Mouse (Mus musculus) bone marrow, adult 2 months (tissue): Measurements from ENCODE around the gene Atg4d.

Experiments
- CTCF ChIP-seq: fragments of 200-500 bp; IDR thresholded peaks from 2 replicates; pipeline ENCODE4 v1.5.1; 2011; ENCODE audit warnings: low read length, control low read depth; ENCODE audit not compliant: control insufficient read depth, insufficient read depth
- POLR2A ChIP-seq: fragments of 200-500 bp; IDR thresholded peaks from 2 replicates; pipeline ENCODE4 v1.6.1; 2011; ENCODE audit warnings: low read depth, mild to moderate bottlenecking, control low read depth, low read length, borderline replicate concordance; ENCODE audit not compliant: control insufficient read depth

DNA sequence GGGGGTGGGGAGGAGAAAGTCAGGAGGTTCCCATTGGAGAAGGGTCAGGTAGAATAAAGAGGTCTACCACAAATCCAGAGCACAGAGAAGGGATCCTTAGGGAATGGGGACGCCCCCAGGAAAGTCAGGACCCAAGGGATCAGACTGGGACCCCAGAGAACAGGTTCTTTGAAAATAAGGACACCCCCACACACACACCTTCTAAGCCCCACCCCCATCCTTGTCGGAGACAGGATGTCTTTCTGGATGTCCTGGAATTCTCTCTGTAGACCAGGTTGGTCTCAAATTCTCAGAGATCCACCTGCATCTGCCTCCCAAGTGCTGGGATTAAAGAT lies 24.2 kb downstream of the Atg4d start:
- no peak for TF ChIP-seq CTCF
- no peak for TF ChIP-seq POLR2A
